Mouse (Mus musculus) CH12F3 (cell line): ENCODE measurements around the gene Scyl2.
"Not testable (repeated sequence)": the region's sequence is repeated elsewhere in the genome, so short reads cannot be mapped to it uniquely, and the experiment has no call there.

Experiments
- in situ Hi-C: fragments of 300-500 bp; cut with MboI; formaldehyde crosslinking; loops from 2 replicates; pipeline ENCODE4 v1.14.3; 2020; ENCODE audit warnings: low sequenced_read_pairs

The Scyl2 gene

DNA sequence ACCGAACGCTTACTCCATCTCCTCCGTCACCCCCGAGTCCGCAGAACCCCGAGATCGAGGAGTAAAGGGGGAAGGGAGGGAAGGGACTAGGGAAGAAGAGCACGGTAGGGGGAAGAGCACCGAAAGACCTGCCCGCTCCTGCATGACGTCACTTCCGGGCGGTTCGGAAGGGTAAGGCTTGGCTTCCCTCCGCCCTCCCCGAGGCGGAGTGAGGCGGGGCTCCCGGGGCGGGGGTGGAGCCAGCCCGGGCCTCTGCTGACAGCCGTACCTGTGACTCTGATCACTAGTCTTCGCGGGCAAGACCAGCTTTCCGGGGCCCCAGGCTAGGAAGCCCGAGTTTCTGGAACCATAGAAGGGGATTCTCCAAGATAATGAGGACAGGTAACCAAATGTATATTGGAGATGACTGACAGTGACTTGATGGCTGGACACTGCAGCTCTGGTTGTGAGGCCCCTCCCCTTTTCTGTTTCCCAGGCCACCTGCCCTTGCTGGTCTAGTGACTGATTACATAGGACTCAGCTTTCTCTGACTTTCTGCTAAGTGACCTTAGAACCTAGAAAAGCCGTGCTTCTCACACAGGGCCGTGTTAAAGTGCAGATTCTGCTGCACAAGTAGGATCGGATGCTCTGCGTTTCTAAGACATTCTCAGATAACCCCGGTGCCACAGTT is at the start of gene Scyl2:
TSS of gene Scyl2 (minus strand) at position 147 of the 670 bp plus-strand sequence.
- in situ Hi-C loops, result no loop called here

DNA sequence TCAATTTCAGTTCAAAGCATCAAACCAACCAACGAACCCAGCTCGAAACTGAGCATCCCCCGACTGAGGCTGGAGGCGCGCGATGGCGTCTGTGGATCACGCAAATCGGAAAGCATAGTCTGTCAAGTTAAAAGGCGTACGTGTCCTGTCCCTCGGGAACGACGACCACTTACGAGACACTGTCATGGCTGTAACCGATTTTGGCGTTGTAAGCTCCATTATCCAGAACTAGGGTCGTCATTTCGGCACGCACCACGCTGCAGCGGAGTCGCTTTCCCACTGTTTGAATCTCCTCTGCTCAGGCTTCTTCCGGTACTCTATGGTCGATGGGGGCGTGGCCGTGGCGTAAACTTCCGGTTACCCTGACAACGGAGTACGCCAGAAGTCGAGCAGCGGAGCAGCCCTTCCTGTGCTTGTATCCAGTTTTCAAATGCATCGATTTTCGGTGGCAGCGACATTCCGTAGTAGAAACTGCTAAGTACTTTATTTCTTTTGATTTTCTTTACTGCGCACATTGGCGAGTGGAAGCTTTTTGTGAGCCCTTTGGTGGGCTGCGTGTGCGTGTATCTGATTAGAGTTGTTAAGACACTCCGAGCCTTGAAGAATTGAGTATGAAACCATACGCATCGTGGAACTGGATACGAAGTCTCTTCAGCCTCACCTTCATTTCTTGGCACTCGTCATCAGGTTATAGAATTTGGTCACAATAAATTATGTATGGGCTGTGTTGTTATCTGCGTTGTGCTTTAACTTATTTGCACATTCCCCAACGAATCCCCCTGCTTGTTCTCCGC is 46.1 kb upstream of the Scyl2 start, which contains the start of gene Actr6:
TSS of gene Actr6 (minus strand) at position 295 of the 794 bp plus-strand sequence.
- in situ Hi-C loops, result no loop called here

DNA sequence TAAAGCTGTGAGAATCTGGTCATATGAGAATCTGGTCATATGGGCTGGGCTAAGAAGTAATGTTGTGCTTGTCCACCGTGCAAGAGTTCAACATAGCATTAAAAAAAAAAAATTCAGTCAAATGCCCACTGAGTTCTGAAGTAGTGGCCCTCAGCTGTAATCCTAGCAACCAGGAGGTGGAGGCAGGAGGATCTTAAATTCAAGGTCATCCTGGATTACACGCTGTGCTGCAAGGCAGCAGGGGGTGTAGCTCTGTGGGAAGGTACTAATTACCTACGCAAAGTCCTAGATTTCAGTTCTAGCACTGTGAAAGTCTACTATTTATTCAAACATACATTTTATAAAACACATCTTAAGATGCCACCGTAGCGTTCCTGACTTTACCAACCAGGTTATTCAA is 45.3 kb upstream of the Scyl2 start:
- in situ Hi-C loops, result no loop called here

DNA sequence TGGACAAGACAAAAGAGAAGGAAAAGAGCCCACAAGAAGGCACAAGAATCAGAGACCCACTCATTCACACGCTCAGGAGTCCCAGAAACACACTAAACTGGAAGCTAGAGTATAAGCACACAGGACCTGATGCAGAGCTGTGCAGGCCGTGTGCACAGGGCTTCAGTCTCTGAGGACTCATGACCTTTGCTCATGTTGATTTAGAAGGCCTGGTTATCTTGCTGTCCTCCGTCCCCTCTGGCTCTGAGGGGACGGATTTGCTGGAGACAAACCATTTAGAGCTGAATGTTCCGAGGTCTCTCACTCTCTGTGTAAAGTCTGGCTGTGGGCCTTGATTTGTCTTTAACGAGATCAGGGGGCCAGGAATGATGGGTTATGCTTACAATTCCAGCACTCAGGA is 44.3 kb upstream of the Scyl2 start:
- in situ Hi-C loops, result no loop called here

DNA sequence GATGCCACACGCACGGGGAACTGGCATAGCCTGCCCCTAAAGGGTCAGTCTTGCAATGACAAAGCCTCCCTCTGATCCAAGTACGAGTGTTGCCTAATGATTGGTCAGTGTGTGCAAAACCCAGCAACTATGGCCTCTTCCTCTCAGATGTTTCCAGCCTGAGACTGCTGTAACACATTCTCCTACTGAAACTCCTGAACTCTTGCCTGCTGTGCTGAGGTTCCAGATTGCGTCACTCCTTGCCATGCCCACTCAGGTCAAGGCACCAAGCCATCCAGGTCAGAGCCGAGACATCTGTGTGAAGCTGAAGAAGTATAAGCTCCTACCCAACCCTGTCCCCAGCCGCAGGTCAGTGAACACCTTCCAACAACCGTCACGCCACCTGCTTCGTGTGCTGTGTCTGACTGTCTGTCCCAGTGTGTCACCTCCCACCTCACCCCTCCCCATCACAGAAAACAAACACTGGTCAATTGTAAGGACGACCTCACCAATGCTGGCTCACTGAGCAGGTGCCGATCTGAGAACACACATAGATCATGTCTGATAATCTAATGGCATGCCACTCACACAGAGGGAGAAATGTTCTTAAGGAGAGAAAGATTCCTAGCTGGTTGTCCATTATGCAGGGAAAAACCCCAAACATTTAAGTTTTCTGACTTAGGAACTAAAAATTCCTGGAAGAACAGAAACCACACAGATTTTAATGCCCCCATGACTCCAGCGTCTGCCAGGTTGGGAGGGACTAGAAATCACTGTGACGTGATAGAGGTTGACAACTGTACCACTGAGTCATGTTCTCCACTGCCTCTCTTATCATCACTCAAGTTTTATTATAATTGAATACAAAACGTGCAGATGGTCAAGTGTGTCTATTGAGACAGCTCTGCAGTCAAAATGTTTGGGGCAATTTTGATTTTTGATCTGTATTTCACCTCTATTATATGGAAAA is 36.4 kb upstream of the Scyl2 start:
- in situ Hi-C loops, result no loop called here

DNA sequence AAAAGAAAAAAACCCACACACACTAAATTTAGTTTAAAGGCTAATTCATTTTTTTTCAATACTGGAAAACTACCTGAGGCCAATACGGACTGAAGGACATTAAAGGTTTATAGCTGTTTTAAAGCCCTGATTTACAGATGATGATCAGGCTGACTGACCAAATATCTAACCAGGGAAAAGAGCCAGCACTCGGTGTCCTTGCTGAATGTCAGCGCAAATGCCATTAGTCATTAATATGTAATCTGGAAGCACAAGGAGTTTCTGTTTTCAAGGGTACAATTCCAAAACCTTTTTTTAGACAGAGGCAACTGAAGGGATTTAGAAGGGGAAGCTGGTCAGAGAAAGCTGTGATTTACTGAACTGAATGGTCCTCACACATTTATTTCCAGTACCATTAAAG is 34.7 kb upstream of the Scyl2 start:
- in situ Hi-C loops, result no loop called here

DNA sequence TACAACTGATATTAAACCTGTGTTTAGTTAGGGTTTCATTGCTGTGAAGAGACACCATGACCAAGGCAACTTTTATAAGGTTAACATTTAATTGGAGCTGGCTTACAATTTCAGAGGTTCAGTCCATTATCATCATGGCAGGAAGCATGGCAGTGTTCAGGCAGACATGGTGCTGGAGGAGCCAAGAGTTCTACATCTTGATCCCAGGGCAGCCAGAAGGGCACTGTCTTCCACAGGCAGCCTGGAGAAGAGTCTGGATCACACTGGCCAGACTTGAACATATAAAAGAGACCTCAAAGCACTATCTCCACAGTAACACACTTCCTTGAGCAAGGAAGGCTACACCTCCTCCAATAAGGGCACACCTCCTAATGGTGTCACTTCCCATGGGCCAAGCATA is 34.2 kb upstream of the Scyl2 start:
- in situ Hi-C loops, result no loop called here

DNA sequence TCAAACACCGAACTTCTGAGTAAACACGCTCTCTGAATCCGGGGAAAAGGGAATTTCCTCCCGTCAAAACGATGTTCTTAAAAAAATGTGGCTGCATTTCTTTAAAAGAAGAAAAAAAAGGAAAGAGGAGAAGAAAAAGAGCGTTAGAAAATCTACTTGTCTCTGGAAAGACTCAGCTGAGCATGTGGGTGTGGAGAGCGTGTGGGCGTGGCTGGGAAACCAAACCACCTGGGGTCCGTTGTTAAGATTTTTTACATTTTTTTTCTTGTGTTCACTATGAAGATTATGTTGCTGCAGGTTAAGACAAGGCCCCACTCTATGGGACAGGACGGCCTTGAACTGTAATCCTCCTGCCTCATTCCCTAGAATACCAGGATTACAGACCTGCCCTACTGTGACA is 28.8 kb upstream of the Scyl2 start:
- in situ Hi-C loops, result no loop called here

DNA sequence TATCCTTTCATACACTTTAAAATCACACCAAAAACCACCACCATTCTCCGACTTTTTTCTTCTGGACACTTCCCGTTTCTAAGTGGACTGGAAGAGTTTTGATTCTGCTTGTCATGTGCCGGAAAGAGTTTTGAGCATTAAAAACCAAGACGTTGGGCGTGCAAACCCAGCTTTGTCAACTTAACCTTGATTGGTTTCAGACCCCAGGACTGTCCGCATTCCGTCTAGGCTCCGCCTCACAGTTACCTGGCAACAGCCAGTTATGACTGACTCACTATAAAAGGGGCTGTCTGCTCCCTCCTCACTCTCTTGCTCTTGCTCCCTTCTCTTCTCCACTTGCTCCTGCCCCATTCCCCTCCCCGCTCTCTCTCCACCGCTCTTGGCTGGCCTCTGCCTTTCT is 22.6 kb upstream of the Scyl2 start:
- in situ Hi-C loops, result no loop called here

DNA sequence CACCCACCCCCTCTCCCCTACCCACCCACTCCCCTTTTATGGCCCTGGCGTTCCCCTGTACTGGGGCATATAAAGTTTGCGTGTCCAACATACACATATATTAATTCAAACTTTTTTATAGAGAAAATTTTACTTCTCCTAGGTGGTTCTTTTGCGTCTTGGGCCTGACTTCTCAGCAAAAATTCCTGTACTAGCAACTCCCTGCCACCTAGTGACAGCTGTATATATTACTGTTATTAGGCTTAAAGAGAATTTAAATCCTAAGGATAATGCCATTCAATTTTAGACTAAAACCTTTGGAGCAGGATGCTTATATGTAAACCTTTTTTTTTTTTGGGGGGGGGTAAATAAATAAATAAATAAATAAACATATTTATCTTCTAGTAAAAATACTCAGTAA is 21.3 kb upstream of the Scyl2 start:
- in situ Hi-C loops, result no loop called here

DNA sequence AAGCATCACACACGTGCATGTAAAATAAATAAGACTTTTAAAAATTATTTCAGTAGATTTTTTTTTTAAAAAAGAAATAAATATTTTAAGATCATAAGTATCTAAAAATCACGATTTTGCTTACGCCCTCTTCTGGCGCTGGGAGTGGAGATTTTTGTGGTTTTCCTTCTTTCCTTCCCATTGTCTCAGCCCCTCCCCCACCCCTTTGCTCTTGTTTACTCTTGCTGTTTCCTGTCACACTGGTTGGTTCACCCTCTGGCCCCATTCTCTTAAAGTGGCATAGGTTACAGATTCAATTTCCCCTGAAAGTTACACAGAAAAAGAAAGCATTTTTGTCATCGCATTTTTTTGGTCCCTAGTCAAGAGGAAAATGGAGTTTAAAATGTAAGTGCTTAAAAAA is 17.0 kb upstream of the Scyl2 start:
- in situ Hi-C loops, result no loop called here

DNA sequence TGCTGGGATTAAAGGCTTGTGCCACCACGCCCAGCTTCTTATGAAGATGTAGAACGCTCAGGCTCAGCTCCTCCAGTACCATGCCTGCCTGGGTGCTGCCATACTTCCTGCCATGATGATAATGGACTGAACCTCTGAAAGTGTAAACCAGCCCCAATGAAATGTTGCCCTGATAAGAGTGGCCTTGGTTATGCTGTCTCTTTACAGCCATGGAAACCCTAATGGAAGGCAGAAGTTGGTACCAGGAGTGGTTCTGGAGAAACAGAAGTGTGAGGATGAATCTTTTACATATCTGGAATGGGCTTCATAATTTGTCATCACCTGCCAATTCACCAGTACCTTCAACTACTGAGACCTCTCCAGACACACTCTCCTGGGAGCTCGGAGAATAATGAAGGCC is 11.9 kb upstream of the Scyl2 start:
- in situ Hi-C loops, result no loop called here

DNA sequence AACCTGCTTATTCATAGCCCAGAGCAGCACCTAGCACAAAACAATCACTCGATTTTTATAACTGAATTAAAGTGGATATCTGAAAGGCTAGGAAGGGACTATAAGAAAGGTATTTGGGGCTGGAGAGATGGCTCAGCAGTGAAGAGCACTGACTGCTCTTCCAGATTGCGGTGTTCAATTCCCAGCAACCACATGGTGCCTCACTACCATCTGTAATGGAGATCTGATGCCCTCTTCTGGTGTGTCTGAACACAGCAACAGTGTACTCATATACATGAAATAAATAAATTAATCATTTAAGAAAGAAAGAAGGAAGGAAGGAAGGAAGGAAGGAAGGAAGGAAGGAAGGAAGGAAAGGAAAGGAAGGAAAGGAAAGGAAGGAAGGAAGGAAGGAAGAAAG is 10.2 kb upstream of the Scyl2 start:
- in situ Hi-C loops, result not testable (repeated sequence)

DNA sequence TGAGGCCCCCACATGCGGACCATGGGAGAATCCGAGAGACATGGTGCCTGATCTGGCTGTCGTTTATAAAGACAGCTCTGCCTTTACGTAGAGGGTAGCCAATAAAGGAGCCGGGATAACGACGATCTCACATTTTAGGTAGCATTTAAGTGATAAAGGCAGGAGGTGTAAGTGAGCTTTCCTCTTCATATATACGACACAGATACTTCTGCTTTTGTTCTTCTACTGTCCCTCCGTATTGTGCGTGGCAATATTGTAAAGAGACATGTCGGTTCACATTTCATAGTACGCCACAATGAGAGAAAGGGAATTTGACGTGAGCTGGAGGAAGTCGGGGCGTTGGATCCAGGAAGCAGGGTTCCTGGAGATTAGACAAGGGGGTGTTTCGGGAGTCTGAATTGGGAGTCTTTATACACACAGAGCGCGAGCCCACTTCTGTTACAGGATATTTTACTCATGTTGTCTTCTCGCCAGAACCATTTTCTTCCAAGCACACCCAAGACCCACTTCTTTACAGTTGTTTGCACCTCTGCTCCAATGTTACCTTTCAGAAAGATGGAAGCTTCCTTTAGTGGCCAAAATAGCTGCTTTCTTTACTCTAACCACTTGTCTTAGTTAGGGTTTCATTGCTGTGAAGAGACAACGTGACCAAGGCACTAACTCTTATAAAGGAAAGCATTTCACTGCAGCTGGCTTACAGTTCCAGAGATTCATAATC is 9.3 kb upstream of the Scyl2 start:
- in situ Hi-C loops, result no loop called here

DNA sequence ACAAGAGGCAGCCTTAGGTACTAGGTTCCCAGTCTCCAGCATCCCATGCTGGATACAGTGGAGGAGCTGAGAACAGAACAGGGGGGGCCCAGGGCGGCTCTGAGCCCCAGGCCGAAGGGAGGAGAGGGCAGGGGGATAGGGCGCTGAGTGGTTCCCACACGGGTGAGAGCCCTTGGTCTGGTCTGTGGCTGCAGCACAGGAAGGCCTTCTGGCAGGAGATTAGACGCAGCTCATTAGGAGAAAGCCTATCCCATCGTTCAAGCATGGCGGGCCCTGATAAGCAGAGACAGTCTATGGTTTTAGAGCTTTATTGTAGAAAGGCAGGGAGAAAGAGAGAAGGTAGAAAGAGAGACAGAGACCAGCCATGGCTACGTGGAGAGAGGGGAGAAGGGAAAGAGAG is 3.9 kb upstream of the Scyl2 start:
- in situ Hi-C loops, result no loop called here

DNA sequence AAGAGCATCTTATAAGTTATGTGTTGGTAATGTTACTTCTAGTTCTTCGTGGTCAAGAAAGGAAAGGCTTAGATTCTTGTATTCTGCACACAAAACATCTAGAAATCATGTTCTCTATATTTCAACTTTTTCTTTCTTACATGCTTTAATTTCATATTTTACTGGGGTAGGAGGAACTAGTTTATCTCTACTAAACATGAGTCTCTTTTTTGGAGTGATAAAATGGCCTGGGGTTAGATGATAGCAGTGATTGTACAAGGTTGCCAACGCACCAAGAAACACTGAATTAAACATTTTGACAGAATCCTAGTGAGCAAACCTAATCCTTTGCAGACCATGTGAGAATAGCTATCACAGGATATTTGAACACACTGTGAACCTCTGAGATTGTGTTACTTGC is 1.4 kb upstream of the Scyl2 start:
- in situ Hi-C loops, result no loop called here

DNA sequence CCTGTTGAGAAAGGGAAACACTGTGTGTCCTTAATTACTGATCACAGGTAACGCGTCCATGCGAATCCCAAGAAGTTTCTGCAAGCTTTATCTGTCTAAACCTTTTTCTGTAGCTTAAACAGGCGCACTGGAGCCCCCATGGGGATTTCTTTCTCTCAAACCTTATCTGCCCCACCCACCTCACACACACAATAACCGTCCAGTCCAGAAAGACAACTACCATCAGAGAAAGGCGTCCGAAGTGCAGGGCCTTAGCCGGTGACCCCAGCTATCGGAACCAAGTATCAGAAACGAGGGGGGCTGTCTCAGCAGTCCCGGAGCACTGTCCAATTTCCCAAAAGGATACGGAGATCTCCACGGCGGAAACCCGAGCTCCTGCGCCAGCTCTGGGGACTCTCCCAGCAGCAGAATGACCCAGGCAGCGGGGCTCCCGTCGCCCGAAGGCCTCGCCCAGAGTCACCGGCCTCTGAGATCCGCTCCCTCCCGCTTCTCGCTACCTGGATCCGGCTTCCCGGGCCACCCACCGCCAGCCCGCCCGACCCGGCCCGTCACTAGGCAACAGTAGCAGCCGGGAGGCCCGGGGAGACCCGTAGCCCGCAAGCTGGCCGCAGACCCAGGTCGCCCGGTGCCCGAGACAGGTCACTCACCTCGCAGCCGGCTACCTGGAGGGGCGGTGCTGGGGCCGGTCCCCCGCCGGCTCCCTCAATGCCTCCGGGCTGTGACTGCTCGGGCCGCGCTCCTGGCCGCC is 520 bp downstream of the Scyl2 start:
- in situ Hi-C loops, result no loop called here

DNA sequence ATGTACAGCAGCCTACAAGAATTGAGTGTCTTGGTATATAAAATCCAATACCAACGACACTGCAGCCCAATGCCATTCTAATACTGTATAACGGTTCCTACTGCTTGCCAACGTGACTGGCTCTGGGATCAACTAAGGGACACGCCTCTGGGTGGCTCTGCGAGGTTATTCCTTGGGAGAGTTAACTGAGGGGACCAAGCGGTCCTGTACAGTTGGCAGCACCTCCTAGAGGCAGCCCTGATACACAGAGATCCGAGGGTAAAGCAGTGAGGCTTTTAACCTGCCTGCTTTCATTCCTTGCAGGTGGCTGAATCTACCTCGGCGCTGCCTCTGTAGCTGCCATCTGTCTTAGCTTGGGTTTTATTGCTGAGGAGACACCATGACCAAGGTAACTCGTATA is 3.1 kb downstream of the Scyl2 start:
- in situ Hi-C loops, result no loop called here

DNA sequence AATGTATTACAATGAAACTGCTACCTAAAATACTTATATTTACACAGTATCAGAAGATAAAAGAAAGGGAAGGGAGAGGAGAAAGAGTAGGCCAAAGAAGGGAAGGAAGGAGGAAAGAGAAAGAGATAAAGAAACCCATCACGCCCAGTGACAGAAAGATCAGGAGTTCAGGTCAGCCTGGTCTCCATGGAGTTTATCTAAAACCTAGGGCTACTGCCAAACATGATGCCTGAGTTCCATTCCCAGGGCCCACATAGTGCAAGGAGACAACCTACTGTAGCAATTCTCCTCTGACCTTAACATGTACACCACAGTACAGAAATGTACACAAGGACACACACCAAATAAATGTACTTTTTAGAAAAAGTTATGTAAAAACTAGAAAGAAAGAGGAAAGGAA is 3.9 kb downstream of the Scyl2 start:
- in situ Hi-C loops, result no loop called here

DNA sequence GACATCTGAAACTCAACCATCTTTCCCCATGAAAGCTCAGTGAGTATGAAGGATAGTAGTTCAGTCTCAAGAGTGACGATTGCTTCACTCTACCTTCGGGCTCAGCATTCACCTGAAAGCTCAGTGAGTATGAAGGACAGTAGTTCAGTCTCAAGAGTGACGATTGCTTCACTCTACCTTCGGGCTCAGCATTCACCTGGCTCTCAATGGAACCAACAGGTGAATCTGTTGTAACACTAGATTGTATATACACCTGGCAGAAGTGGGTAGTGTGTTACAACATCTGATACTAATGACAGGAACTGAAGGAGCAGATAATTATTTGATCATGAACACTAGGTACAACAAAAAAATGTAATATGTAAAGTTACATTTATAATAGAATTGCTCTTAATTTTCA is 4.4 kb downstream of the Scyl2 start:
- in situ Hi-C loops, result no loop called here
